Mouse (Mus musculus): ENCODE measurements around the gene Prkar1b. TPM values are rescaled to one million over a fixed set of nuclear protein-coding genes. Genes with fewer than 3 reads are reported as not detected.
A peak's percentile ranks its signal among the peaks of the same experiment; 100 is the strongest.

Gene Prkar1b
- polyA plus RNA-seq, 1 experiment, result 5.4 TPM

GRCm38 (mm10) chr5:139017371-139018124 is 132.3 kb downstream of the Prkar1b start:
- TF ChIP-seq POLR2A (IDR thresholded peaks at IDR 0.05; ENCODE audit: control insufficient read depth, low read depth, low read length) (no peak), CTCF (IDR thresholded peaks at IDR 0.05; ENCODE audit: control insufficient read depth, insufficient read depth, insufficient replicate concordance, low read depth, low read length) (no peak)
- Histone ChIP-seq H3K27ac (ENCODE audit: control insufficient read depth, insufficient read depth, low read depth, low read length) (no peak overlapping the region), H3K4me1 (ENCODE audit: control insufficient read depth, insufficient read depth, low read length) (no peaks in the 10 kb centered on the region), H3K36me3 (ENCODE audit: control insufficient read depth, insufficient read depth, low read length) (no peaks in the 10 kb centered on the region), H3K27me3 (ENCODE audit: control insufficient read depth, insufficient read depth, low read length) (no peaks in the 10 kb centered on the region), H3K4me3 (ENCODE audit: control insufficient read depth, low read depth, low read length) (no peak overlapping the region)

DNA sequence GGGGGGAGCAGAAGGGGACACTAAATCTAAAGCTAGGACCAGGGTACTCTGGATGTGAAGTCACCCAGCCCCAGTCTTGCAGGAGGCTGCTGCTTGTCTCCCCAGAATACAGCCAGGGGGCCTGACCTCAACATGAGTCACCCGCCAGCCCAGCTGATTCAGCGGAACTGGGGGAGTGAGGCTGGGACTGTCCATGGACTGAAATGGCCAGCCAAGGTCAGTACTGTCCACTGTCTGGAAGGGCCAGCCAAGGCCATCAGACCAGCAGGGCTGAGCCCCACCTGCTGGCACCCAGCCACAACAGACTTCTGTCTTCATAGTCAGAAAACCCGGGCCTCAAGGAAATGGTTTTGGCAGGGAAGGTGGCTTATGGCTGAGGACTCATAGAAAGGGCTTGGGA is 134.7 kb downstream of the Prkar1b start:
- Histone ChIP-seq H3K27me3 (ENCODE audit: control insufficient read depth, insufficient read depth, low read length) (no peaks in the 10 kb centered on the region), H3K4me1 (ENCODE audit: control insufficient read depth, insufficient read depth, low read length) (no peaks in the 10 kb centered on the region), H3K36me3 (ENCODE audit: control insufficient read depth, insufficient read depth, low read length) (no peaks in the 10 kb centered on the region), H3K27ac (ENCODE audit: control insufficient read depth, insufficient read depth, low read depth, low read length) (no peak overlapping the region), H3K4me3 (ENCODE audit: control insufficient read depth, low read depth, low read length) (peak overlapping the region; percentile 28)
- TF ChIP-seq CTCF (IDR thresholded peaks at IDR 0.05; ENCODE audit: control insufficient read depth, insufficient read depth, insufficient replicate concordance, low read depth, low read length), result no peak
- no peak for TF ChIP-seq POLR2A (IDR thresholded peaks at IDR 0.05; ENCODE audit: control insufficient read depth, low read depth, low read length)

GRCm38 (mm10) chr5:139010649-139011048 is 139.2 kb downstream of the Prkar1b start:
- H3K27me3 ChIP-seq (ENCODE audit: control insufficient read depth, insufficient read depth, low read length), result no peaks in the 10 kb centered on the region

DNA sequence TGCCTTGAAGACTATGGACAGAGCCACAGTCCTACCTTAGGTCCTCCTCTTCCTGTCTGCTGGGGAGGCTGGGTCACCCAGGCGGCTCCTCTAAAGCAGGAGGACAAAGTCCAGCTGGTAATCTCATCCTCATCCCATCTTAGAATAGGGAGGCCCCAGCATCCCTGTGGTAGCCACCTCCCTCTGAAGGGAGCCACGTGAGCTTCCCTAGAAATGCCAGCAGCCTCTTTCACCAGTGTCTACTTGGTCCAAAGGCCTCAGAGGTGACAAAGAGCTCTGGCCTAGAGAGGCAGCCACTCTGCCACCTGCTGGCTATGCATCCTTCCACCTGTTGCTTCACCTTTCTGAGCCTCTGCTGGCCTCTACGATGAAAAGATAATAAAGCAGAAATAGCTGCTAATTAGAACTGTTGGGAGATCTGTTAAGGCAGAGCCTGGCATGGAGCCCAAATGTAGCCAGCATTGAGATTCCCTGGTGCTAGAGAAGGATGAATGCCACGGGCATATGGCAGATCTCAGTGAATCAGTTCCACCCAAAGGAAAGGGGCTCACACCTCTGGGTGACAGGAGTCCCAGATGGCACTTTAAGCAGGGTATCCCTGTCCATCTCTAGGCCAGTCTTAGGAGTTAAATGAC is 142.5 kb downstream of the Prkar1b start:
- no peaks in the 10 kb centered on the region; the same call in 1 of the 2 replicates for H3K4me1 ChIP-seq (ENCODE audit: control insufficient read depth, insufficient read depth, low read length)
- H3K27me3 ChIP-seq (ENCODE audit: control insufficient read depth, insufficient read depth, low read length), result no peaks in the 10 kb centered on the region
- TF ChIP-seq CTCF (IDR thresholded peaks at IDR 0.05; ENCODE audit: control insufficient read depth, insufficient read depth, insufficient replicate concordance, low read depth, low read length) (no peak), POLR2A (IDR thresholded peaks at IDR 0.05; ENCODE audit: control insufficient read depth, low read depth, low read length) (no peak)
- H3K4me3 ChIP-seq (ENCODE audit: control insufficient read depth, low read depth, low read length), result no peak overlapping the region
- no peaks in the 10 kb centered on the region for H3K36me3 ChIP-seq (ENCODE audit: control insufficient read depth, insufficient read depth, low read length)
- no peak overlapping the region for H3K27ac ChIP-seq (ENCODE audit: control insufficient read depth, insufficient read depth, low read depth, low read length)

More at GRCm38 (mm10) chr5:139010649-139011048, 139.2 kb downstream of the Prkar1b start:
- H3K27ac ChIP-seq (ENCODE audit: control insufficient read depth, insufficient read depth, low read depth, low read length), result no peak overlapping the region
- H3K4me1 ChIP-seq (ENCODE audit: control insufficient read depth, insufficient read depth, low read length), result no peaks in the 10 kb centered on the region
- TF ChIP-seq CTCF (IDR thresholded peaks at IDR 0.05; ENCODE audit: control insufficient read depth, insufficient read depth, insufficient replicate concordance, low read depth, low read length), result no peak
- TF ChIP-seq POLR2A (IDR thresholded peaks at IDR 0.05; ENCODE audit: control insufficient read depth, low read depth, low read length), result no peak
- no peaks in the 10 kb centered on the region for H3K36me3 ChIP-seq (ENCODE audit: control insufficient read depth, insufficient read depth, low read length)
- H3K4me3 ChIP-seq (ENCODE audit: control insufficient read depth, low read depth, low read length), result no peak overlapping the region

- Histone ChIP-seq H3K4me3 (ENCODE audit: control insufficient read depth, low read depth, low read length) (no peak overlapping the region), H3K27me3 (ENCODE audit: control insufficient read depth, insufficient read depth, low read length) (no peaks in the 10 kb centered on the region), H3K27ac (ENCODE audit: control insufficient read depth, insufficient read depth, low read depth, low read length) (no peak overlapping the region), H3K4me1 (ENCODE audit: control insufficient read depth, insufficient read depth, low read length) (no peaks in the 10 kb centered on the region; the same call in 1 of the 2 replicates), H3K36me3 (ENCODE audit: control insufficient read depth, insufficient read depth, low read length) (no peaks in the 10 kb centered on the region)
- TF ChIP-seq POLR2A (IDR thresholded peaks at IDR 0.05; ENCODE audit: control insufficient read depth, low read depth, low read length) (no peak), CTCF (IDR thresholded peaks at IDR 0.05; ENCODE audit: control insufficient read depth, insufficient read depth, insufficient replicate concordance, low read depth, low read length) (no peak)
Measured at GRCm38 (mm10) chr5:139004588-139004987, 145.2 kb downstream of the Prkar1b start.

- TF ChIP-seq POLR2A (IDR thresholded peaks at IDR 0.05; ENCODE audit: control insufficient read depth, low read depth, low read length) (no peak), CTCF (IDR thresholded peaks at IDR 0.05; ENCODE audit: control insufficient read depth, insufficient read depth, insufficient replicate concordance, low read depth, low read length) (no peak)
- peaks cover 4% of the 10 kb centered on the region for H3K27me3 ChIP-seq (ENCODE audit: control insufficient read depth, insufficient read depth, low read length)
- H3K4me3 ChIP-seq (ENCODE audit: control insufficient read depth, low read depth, low read length), result no peak overlapping the region
- H3K27ac ChIP-seq (ENCODE audit: control insufficient read depth, insufficient read depth, low read depth, low read length), result no peak overlapping the region
- H3K4me1 ChIP-seq (ENCODE audit: control insufficient read depth, insufficient read depth, low read length), result peaks cover 22% of the 10 kb centered on the region
- H3K36me3 ChIP-seq (ENCODE audit: control insufficient read depth, insufficient read depth, low read length), result no peaks in the 10 kb centered on the region
Measured at GRCm38 (mm10) chr5:138999716-139000115, 150.1 kb downstream of the Prkar1b start.

DNA sequence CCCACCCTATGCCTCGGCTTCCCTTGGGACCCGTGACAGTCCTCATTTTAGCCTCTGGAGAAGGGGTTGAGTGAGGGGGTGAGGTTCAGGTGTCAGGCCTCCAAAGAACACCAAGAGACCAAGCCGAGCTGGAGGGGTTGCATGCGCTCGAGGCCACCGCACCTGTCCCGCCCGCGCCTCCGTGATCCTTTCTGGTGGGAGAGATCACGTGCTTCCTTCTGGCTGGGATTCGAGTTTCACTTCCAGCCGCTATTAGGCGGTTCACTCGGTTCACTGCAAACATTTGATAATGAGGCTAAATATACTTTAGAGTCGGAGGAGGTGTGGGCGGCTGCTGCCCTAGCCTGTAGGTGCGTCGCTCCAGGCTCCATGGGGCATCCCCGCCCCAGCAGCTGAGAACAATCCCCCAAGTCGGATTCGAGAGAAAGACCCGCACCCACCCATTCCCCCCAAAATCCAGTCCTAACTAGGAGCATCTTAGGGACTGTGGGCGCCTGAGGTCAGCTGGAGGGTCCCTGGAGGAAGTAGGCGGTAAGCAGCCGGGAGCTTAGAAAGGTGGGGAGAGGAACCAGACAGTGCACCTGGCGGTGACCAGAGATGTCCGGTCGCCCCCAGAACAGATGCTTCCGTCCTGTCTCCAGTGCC is 151.7 kb downstream of the Prkar1b start:
- H3K4me1 ChIP-seq (ENCODE audit: control insufficient read depth, insufficient read depth, low read length), result peaks cover 33% of the 10 kb centered on the region
- TF ChIP-seq POLR2A (IDR thresholded peaks at IDR 0.05; ENCODE audit: control insufficient read depth, low read depth, low read length) (no peak), CTCF (IDR thresholded peaks at IDR 0.05; ENCODE audit: control insufficient read depth, insufficient read depth, insufficient replicate concordance, low read depth, low read length) (no peak)
- H3K27ac ChIP-seq (ENCODE audit: control insufficient read depth, insufficient read depth, low read depth, low read length), result no peak overlapping the region
- H3K36me3 ChIP-seq (ENCODE audit: control insufficient read depth, insufficient read depth, low read length), result no peaks in the 10 kb centered on the region
- H3K27me3 ChIP-seq (ENCODE audit: control insufficient read depth, insufficient read depth, low read length), result peaks cover 4% of the 10 kb centered on the region
- peak overlapping the region; percentile 48 for H3K4me3 ChIP-seq (ENCODE audit: control insufficient read depth, low read depth, low read length)

Measured in testis, adult 2 months (tissue).